Mouse (Mus musculus) ovary, postnatal 36 days (tissue): ENCODE measurements around the gene Krt13.

Experiments
- DNase-seq: peaks from one replicate; pipeline ENCODE4 v3.0.0; 2022; ENCODE audit warnings: low spot score, mixed read lengths

The Krt13 gene

DNA sequence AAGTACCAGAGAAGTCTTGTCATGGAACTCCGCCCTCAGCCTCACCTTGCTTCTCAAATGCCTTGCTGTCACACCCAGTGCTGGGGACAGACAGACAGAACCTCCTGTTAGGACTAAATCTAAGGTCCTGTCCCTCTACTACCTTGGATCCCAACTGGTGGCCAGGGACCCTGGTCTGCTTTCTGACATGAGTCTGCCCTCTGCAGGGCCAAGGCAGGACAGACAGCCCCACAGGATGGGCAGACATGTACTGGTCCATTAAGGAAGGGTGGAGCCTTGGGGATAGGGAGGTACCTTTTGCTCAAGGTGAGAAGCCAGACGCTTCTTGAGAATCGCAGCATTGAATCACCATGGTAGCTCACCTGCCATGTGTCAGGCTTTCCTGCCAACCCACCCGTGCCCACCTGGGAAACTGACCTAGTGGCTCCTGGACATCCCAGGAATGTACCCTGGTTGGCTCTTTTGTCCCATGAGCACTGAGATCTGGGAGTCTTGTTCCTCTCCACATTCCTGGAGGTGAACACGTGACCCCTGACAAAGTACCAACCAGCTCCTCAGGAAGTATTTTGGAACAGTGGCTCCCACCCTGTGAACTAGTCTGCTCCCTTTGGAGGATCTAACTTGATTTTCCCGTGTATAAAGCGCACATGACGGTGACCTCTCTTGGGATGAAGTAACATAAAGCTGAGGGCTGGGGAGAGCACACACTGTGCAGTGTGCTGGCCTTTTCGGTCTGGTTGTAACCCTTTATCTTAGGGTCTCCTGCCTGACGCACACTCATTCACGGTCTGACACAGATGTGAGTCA, 8.2 kb downstream of the Krt13 start:
- no peak for DNase-seq

DNA sequence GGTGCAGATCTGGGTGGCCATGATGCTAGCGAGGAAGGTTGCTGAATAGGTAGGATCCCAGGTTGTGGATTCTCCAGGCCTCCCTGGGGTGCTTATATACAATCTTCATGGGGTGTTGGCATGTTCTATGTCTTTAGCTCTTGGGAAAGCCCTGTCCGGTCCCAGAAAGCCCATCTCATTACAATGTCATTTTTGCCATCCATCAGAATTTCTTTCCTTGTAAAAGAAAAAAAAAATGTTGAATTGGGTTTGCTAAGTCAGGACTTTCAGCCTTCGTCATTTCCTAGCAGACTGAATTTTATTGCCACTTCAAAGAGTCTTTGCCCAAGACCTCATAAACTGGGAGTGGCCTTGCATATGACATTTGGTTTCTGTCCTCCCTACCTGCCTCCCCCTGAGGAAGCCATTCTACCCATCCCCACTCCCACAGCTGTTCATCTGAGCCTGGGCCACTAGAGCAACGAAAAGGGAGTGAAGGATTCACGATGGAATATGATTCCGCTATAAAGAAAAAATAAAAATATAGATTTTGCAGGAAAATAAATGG, 15.7 kb downstream of the Krt13 start, which contains the start of gene Krt36:
Gene Krt36, minus strand, starts transcription at position 51 of the 547 bp plus-strand sequence.
- no peak for DNase-seq

DNA sequence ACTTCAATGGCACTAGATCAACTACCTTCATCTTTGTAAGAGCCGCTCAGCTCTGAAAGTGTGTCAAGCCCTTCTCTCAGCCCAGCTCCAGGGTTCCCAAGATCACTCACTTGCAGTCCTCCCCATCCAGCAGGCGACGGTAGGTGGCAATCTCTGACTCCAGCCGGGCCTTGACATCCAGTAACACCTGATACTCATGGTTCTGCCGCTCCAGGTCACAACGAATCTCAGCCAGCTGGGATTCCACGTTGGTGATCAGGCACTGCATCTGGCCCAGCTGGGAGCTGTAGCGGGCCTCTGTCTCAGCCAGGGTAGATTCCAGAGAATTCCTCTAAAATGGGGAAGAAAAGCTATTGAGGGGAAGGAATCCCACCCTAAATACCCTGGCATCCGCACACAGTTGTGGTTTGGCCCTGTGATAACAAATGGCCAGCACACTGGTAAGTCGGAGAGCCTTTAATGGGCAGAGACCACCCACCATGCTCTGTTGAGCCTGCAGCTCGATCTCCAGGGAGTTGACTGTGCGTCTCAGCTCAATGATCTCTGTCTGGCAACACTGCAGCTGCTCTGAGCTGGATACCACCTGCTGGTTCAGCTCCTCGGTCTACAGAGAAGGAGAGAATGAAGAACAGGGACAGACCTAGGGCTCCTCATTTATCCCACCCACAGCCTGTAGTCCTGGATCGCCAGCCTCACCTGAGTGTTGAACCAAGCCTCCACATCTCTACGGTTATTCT, 18.5 kb downstream of the Krt13 start:
- DNase-seq = no peak

- DNase-seq = no peak
Measured at GRCm38 (mm10) chr11:100100391-100100790, 21.0 kb downstream of the Krt13 start.

GRCm38 (mm10) chr11:100097819-100098218, 23.5 kb downstream of the Krt13 start:
- no peak for DNase-seq

DNA sequence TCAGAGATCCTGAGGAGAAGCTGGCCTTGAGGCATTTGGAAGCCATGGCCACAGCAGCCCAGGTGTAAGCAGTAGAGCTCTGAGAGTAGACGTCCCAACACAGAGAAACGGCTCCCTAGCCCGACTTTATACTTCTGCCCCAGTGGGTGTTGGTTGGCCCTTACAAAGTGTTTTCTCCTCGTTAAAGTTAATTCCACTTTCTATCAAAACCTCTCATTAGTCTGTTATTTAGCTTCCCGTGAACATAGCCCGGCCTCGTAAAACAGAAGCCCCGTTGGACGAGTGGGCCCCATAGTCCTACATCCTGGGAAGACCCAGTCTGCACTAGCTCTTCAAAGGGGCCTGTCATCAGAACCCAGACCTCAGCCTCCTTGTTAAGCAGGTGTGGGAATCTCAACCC, 25.2 kb downstream of the Krt13 start, which contains the start of gene Krt35:
Gene Krt35, minus strand, starts transcription at position 101 of the 400 bp plus-strand sequence.
- DNase-seq = no peak

GRCm38 (mm10) chr11:100088378-100089025, 32.9 kb downstream of the Krt13 start:
- no peak for DNase-seq

DNA sequence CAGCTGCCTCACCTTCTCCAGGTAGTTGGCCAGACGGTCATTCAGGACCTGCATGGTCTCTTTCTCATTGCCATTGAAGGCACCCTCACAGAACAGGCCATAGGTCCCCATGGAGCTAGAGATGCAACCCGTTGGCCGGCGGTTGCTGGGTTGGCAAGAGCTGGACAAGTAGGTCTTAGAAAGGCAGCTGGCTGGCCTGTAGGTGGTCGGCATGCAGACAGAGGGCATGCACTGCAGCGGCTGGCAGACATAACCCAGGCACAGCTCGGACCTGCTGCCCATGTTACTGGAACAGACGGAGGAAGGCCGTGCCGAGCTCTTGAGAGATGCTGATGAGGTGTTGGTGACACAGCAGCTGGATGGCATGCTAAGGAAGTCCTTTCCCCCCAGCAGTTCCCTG, 33.5 kb downstream of the Krt13 start, which contains the start of gene Krt32:
Gene Krt32, minus strand, starts transcription at position 366 of the 400 bp plus-strand sequence.
- DNase-seq = no peak

DNA sequence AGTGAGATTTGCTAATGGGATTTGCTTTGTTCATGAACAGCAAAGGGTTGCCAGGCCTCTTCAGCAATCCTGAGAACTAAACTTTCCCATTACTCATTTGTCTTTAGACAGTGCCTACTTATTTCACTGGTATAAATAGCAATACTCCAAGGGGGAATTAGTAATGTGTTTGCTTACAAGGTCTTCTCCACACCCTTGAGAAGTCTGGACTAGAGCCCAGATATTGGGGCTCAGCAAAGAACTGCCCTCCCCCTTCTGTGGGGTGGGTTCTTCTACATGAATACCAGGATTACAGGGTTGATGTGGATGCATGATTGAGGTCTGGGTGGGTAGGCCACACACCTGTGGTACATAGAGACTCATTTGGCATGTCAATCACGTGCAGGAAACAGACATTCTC, 47.5 kb downstream of the Krt13 start:
- DNase-seq = no peak
